Mouse (Mus musculus): Measurements from ENCODE around the gene Insig1.
A peak's percentile ranks its signal among the peaks of the same experiment; 100 is the strongest.

Gene Insig1

GRCm38 (mm10) chr5:28070828-28071455 lies at the start of gene Insig1:
Gene Insig1 (plus strand): TSS chr5:28071363.
- peak; percentile 90 for DNase-seq (ENCODE audit: low read depth, low spot score)

- DNase-seq (ENCODE audit: low read depth, low spot score) = no peak
These were observed 47.7 kb upstream of the Insig1 start for GRCm38 (mm10) chr5:28023452-28023851.

- DNase-seq (ENCODE audit: low read depth, low spot score) = no peak
These were observed 39.5 kb upstream of the Insig1 start for GRCm38 (mm10) chr5:28031577-28032236.

- DNase-seq (ENCODE audit: low read depth, low spot score) = no peak
These were observed 38.3 kb upstream of the Insig1 start for GRCm38 (mm10) chr5:28032866-28033265.

GRCm38 (mm10) chr5:28033281-28033680 lies 37.9 kb upstream of the Insig1 start:
- no peak for DNase-seq (ENCODE audit: low read depth, low spot score)

- DNase-seq (ENCODE audit: low read depth, low spot score) = no peak
These were observed 37.3 kb upstream of the Insig1 start for GRCm38 (mm10) chr5:28033826-28034225.

GRCm38 (mm10) chr5:28036011-28036410 lies 35.2 kb upstream of the Insig1 start:
- DNase-seq (ENCODE audit: low read depth, low spot score) = no peak

GRCm38 (mm10) chr5:28036518-28036917 lies 34.6 kb upstream of the Insig1 start:
- no peak for DNase-seq (ENCODE audit: low read depth, low spot score)

- no peak for DNase-seq (ENCODE audit: low read depth, low spot score)
These were observed 34.0 kb upstream of the Insig1 start for GRCm38 (mm10) chr5:28037172-28037591.

GRCm38 (mm10) chr5:28037639-28038038 lies 33.5 kb upstream of the Insig1 start:
- no peak for DNase-seq (ENCODE audit: low read depth, low spot score)

GRCm38 (mm10) chr5:28038115-28038514 lies 33.0 kb upstream of the Insig1 start:
- no peak for DNase-seq (ENCODE audit: low read depth, low spot score)

GRCm38 (mm10) chr5:28039746-28040655 lies 31.2 kb upstream of the Insig1 start:
- no peak for DNase-seq (ENCODE audit: low read depth, low spot score)

- no peak for DNase-seq (ENCODE audit: low read depth, low spot score)
These were observed 30.4 kb upstream of the Insig1 start for GRCm38 (mm10) chr5:28040726-28041125.

- DNase-seq (ENCODE audit: low read depth, low spot score) = no peak
These were observed 29.1 kb upstream of the Insig1 start for GRCm38 (mm10) chr5:28042021-28042420.

- no peak for DNase-seq (ENCODE audit: low read depth, low spot score)
These were observed 28.4 kb upstream of the Insig1 start for GRCm38 (mm10) chr5:28042779-28043178.

GRCm38 (mm10) chr5:28043386-28043785 lies 27.8 kb upstream of the Insig1 start:
- no peak for DNase-seq (ENCODE audit: low read depth, low spot score)

- DNase-seq (ENCODE audit: low read depth, low spot score) = no peak
These were observed 24.2 kb upstream of the Insig1 start for GRCm38 (mm10) chr5:28046966-28047365.

- DNase-seq (ENCODE audit: low read depth, low spot score) = no peak
These were observed 23.2 kb upstream of the Insig1 start for GRCm38 (mm10) chr5:28047961-28048360.

- DNase-seq (ENCODE audit: low read depth, low spot score) = no peak
These were observed 15.7 kb upstream of the Insig1 start for GRCm38 (mm10) chr5:28055450-28055849.

GRCm38 (mm10) chr5:28056877-28057276 lies 14.3 kb upstream of the Insig1 start:
- DNase-seq (ENCODE audit: low read depth, low spot score) = no peak

- no peak for DNase-seq (ENCODE audit: low read depth, low spot score)
These were observed 10.7 kb upstream of the Insig1 start for GRCm38 (mm10) chr5:28060506-28060905.

- DNase-seq (ENCODE audit: low read depth, low spot score) = peak; percentile 34
These were observed 10.2 kb upstream of the Insig1 start for GRCm38 (mm10) chr5:28061011-28061410.
